Mouse (Mus musculus) hindlimb bud, embryonic 11.5 days (tissue): ENCODE results near the gene Hyal3.
"Not testable (repeated sequence)": the region's sequence is repeated elsewhere in the genome, so short reads cannot be mapped to it uniquely, and the experiment has no call there.

Source experiments
- DNase-seq: peaks from one replicate; pipeline ENCODE4 v3.0.0-alpha.2; 2012; ENCODE audit warnings: low read depth, low spot score; ENCODE audit errors: extremely low spot score

Gene Hyal3

GRCm38 (mm10) chr9:107550491-107551116, 30.0 kb upstream of the Hyal3 start:
- DNase-seq: no peak

DNA sequence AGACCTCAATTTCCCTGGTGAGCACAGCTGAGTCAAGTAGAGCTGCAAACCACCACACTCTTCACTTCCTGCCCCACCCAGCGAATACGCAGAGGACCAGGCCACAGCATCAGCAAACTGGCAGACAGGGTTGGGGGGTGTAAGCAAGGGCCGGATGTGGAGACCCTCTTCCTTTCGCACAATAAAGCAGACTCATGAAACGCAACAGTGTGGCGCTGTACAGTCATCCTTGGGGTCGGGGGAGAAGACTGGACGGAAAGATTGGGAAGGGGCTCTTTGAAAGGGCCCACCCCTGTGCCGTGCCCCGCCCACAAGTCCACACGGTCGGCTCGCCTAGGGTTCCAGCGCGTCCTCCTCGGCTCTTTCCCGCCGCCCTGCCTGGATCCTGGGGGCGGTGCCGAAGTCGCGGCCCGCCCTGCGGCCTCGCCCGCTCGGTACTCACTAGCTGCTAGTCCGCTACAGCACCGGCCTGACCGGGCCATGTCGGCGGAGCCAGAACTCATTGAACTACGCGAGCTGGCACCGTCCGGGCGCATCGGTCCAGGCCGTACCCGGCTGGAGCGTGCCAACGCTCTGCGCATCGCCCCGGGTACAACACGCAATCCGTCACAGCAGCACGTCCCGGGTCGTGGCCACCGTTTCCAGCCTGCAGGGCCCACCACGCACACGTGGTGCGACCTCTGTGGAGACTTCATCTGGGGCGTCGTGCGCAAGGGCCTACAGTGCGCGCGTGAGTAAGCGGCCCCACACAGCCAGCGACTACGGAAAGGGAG, 29.3 kb upstream of the Hyal3 start, which contains the start of gene Rassf1:
Gene Rassf1 (plus strand): TSS at position 439 of the 773 bp plus-strand sequence.
- no peak for DNase-seq

- DNase-seq: no peak
These were observed 28.7 kb upstream of the Hyal3 start for GRCm38 (mm10) chr9:107551890-107552355.

DNA sequence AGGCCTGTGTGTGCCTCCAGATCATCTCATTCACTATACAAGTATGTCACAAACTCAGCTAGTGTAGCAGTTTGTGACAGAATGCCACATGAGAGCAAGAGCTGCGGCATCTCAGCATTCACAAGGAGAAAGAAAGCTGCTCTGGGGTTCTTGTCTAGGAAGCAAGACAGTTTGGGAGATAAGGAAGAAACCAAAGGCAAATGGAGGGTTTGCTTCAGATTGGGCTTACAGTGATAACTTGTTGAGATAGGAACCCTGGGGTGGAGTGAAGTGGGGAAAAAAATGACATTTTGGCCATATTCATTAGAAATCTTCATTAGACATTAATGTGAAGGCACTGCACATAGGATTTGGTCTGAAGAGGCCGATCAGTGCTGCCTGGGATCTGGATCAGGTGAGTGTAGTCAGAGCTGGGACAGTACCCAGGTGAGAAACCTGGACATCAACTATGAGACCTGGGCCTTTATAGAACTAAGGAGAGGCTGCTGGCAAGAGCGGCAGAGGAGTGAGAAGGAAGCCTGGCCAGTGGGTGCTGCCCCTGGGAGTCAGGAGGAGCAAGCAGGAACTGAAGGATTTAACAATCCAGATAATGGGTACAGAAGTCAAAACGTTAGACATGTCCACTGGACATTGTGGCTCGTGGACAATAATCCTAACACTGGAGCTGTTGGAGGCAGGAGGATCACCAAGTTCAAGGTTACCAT, 27.8 kb upstream of the Hyal3 start:
- DNase-seq: no peak

GRCm38 (mm10) chr9:107553541-107554318, 26.9 kb upstream of the Hyal3 start:
- DNase-seq: no peak

GRCm38 (mm10) chr9:107554319-107554825, 26.2 kb upstream of the Hyal3 start:
- DNase-seq: no peak

DNA sequence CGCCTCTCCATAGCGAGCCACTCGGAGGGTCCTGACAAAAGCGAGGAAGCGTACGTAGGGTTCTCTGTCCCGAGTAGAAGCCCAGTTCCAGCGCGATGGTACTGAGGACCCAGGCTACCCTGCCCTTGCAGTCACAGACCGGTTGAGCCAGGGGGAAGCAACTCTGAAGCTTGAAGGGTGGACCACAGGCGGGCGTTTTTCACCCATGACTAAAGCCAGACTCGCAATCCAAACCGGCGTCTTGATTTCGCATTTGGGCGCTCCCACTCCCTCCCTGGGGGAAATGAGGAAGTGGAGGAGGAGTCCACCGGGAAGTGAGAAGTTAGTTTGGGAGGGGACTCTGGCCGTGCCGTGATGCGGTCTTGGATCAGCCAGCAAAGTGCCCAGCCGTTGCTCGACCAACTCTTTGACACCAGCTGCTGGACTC, 25.6 kb upstream of the Hyal3 start:
- DNase-seq: no peak

DNA sequence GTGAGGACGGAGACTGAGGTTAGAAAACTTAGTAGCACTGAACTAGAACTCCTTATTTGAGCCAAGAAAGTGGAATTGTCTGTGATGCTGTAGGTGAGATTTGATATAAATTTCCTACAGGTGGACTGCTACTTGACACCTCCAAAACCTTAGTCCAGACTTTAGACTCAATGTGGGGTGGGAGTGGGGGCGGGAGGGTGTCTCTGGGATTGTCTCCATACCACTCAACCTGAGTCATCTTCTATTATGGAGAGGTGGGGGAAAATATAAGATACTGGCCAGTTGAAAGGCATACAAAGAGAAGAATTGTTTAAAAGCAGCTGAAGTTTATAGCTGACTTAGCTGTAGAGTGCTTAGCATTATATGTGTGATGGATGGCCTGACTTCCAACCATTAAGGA, 24.9 kb upstream of the Hyal3 start:
- no peak for DNase-seq

GRCm38 (mm10) chr9:107556346-107556745, 24.3 kb upstream of the Hyal3 start:
- DNase-seq: no peak

GRCm38 (mm10) chr9:107563029-107563581, 17.5 kb upstream of the Hyal3 start, which contains the start of gene Tusc2:
Gene Tusc2, plus strand, starts transcription at chr9:107563255.
- DNase-seq: no peak

GRCm38 (mm10) chr9:107565556-107565955, 15.1 kb upstream of the Hyal3 start:
- DNase-seq: not testable (repeated sequence)

GRCm38 (mm10) chr9:107566041-107566709, 14.4 kb upstream of the Hyal3 start:
- no peak for DNase-seq

GRCm38 (mm10) chr9:107566855-107567254, 13.8 kb upstream of the Hyal3 start:
- no peak for DNase-seq

DNA sequence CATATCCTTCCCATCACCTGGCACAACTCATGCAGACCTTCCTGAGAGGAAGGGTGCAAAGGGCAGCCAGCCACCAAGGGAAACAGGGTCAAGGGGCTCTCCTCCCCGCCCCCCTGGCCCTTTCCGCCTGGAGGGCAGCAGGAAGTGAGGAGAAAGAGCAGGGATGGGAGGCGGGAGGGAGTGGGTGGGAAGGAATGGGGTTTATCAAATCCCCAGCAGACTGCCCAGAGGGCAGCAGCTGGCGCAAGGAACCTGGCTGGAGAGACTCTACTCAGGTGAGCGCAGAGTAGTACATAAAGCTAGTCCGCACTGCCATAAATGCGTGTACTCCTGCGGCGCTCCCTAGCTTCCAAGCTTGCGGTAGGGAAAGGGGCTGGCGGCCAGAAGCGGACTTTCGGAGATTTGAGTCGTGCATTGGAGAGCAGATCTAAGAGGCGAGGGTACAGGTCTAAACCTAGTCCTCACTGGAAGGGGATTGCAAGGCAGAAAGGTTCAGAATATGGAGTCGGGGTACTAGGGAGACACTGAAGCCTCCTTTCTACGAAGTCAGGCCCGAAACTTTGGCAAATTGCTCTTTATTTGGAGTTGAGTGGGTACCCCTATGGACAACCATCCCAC, 12.8 kb upstream of the Hyal3 start, which contains the start of gene Hyal2:
Gene Hyal2 (plus strand): TSS at position 244 of the 618 bp plus-strand sequence.
- DNase-seq: no peak

DNA sequence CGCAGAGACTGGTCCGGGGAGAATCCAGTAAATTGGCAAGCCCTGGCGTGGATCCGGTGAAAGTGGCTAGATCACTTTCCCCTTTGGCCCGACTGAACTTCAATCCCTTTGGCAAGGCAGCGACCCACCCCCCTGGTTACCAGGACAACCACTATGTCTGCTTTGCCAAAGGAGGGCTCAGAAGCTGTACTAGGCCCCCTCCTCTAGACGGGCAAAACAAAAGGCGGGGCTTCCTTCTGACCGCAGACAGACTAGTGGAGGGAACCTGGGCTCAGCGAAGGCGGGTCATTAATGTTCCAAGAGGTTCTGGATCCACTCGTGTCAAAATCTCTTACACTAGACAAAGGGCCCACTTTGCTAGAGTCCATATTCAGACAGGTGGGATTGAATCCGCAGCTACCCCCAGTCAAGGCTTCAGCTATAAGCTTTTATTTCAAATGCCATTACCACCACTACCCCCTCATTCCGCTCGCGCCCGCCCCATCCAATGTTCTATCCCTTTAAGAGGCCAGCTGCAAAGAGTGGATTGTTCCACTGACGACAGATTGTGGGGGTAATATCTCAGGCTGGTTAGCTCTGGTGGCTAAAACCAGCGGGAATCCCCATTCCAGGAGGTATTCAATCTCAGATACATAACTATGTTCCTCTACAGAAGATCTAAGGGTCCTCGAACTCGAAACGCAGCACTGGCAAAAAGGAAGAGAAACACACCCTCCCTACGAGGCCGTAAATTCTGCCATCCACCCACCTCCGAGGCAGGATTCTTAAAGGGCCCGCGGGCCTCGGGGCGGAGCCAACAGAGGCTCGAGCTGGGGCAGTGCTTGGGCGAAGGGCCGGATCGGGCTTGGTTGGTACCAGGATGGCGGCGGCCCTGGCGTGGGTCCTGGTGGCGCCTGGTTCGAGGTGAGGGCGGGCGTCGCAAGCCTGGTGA, 12.0 kb upstream of the Hyal3 start:
- no peak for DNase-seq

DNA sequence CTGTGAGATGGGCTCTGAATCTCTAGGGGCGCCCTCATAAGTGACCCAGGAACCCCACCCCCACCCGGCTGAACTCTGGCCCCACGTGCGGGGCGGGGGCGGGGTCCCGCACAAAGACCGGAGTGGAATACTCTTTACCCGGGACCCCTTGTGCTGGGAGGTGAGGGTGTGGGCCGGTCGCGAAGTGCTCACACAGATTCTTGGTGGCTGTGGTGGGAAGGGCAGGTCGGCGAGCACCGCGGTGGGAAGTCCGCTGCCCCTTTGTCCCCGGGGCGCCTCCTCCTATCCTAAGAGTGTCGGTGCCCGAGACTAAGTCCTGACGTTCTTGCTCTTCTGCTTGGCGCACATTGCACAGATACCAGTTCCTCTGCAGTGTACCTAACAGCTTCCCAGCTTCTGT, 11.3 kb upstream of the Hyal3 start:
- no peak for DNase-seq

DNA sequence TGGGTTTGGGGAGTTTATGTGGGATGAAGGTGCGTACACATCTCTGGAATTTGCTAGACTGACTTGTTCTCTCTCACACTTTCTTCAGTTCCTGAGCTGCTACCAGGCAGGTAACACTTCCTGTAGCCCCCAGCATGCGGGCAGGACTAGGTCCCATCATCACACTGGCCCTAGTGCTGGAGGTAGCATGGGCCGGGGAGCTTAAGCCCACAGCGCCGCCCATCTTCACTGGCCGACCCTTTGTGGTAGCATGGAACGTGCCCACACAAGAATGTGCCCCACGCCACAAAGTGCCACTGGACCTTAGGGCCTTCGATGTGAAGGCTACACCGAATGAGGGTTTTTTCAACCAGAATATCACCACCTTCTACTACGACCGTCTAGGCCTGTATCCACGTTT, 10.6 kb upstream of the Hyal3 start:
- no peak for DNase-seq

GRCm38 (mm10) chr9:107570845-107571244, 9.8 kb upstream of the Hyal3 start:
- DNase-seq: no peak
